Mouse (Mus musculus): ENCODE measurements around the gene Clic6. TPM values are rescaled to one million over a fixed set of nuclear protein-coding genes. Genes with fewer than 3 reads are reported as not detected.

Gene Clic6
- 7.6 and 9.5 TPM in 2 replicates for polyA plus RNA-seq (2012; rRNA removed)

GRCm38 (mm10) chr16:92485436-92485835 lies at the start of gene Clic6:
TSS of gene Clic6 (plus strand) at chr16:92485736.
- WGBS: 92% methylated on average over 5 of the region's 5 CpGs
- TF ChIP-seq POLR2A (IDR thresholded peaks at IDR 0.05; ENCODE audit: borderline replicate concordance, extremely low read depth, low read depth, low read length): no peak
- TF ChIP-seq CTCF (IDR thresholded peaks at IDR 0.05; ENCODE audit: insufficient read depth, low read length): no peak
- Histone ChIP-seq H3K4me1 (ENCODE audit: control insufficient read depth, insufficient read depth, low read length) (no peaks in the 10 kb centered on the region), H3K4me3 (replicated peaks; ENCODE audit: extremely low read depth, low read depth, low read length) (no peak within 1 kb of the TSS)
- DNase-seq: no peak

GRCm38 (mm10) chr16:92439775-92440174 lies 45.8 kb upstream of the Clic6 start:
- no peak for TF ChIP-seq CTCF (IDR thresholded peaks at IDR 0.05; ENCODE audit: insufficient read depth, low read length)
- no peak for TF ChIP-seq POLR2A (IDR thresholded peaks at IDR 0.05; ENCODE audit: borderline replicate concordance, extremely low read depth, low read depth, low read length)

GRCm38 (mm10) chr16:92440229-92440628 lies 45.3 kb upstream of the Clic6 start:
- H3K4me3 ChIP-seq (replicated peaks; ENCODE audit: extremely low read depth, low read depth, low read length): no peak overlapping the region
- no peak for TF ChIP-seq POLR2A (IDR thresholded peaks at IDR 0.05; ENCODE audit: borderline replicate concordance, extremely low read depth, low read depth, low read length)
- no peak for TF ChIP-seq CTCF (IDR thresholded peaks at IDR 0.05; ENCODE audit: insufficient read depth, low read length)
- DNase-seq: no peak
- WGBS: 76% methylated on average over 8 of the region's 8 CpGs
- peaks cover 9% of the 10 kb centered on the region for H3K4me1 ChIP-seq (ENCODE audit: control insufficient read depth, insufficient read depth, low read length)

More at GRCm38 (mm10) chr16:92439775-92440174, 45.8 kb upstream of the Clic6 start:
- no peak overlapping the region for H3K4me3 ChIP-seq (replicated peaks; ENCODE audit: extremely low read depth, low read depth, low read length)
- peaks cover 9% of the 10 kb centered on the region for H3K4me1 ChIP-seq (ENCODE audit: control insufficient read depth, insufficient read depth, low read length)
- WGBS: 49% methylated on average over 2 of the region's 2 CpGs
- DNase-seq: no peak

- Histone ChIP-seq H3K4me3 (replicated peaks; ENCODE audit: extremely low read depth, low read depth, low read length) (no peak overlapping the region), H3K4me1 (ENCODE audit: control insufficient read depth, insufficient read depth, low read length) (peaks cover 9% of the 10 kb centered on the region)
- TF ChIP-seq CTCF (IDR thresholded peaks at IDR 0.05; ENCODE audit: insufficient read depth, low read length) (no peak), POLR2A (IDR thresholded peaks at IDR 0.05; ENCODE audit: borderline replicate concordance, extremely low read depth, low read depth, low read length) (no peak)
- WGBS: 74% methylated on average over 3 of the region's 3 CpGs
- no peak for DNase-seq
Observed at GRCm38 (mm10) chr16:92441203-92441602, 44.3 kb upstream of the Clic6 start.

- 92% methylated on average over 11 of the region's 11 CpGs for WGBS
- DNase-seq: no peak
- TF ChIP-seq POLR2A (IDR thresholded peaks at IDR 0.05; ENCODE audit: borderline replicate concordance, extremely low read depth, low read depth, low read length): no peak
- no peak for TF ChIP-seq CTCF (IDR thresholded peaks at IDR 0.05; ENCODE audit: insufficient read depth, low read length)
- H3K4me1 ChIP-seq (ENCODE audit: control insufficient read depth, insufficient read depth, low read length): peaks cover 9% of the 10 kb centered on the region
- no peak overlapping the region for H3K4me3 ChIP-seq (replicated peaks; ENCODE audit: extremely low read depth, low read depth, low read length)
Observed at GRCm38 (mm10) chr16:92442150-92442549, 43.4 kb upstream of the Clic6 start.

GRCm38 (mm10) chr16:92442946-92443345 lies 42.6 kb upstream of the Clic6 start:
- TF ChIP-seq POLR2A (IDR thresholded peaks at IDR 0.05; ENCODE audit: borderline replicate concordance, extremely low read depth, low read depth, low read length) (no peak), CTCF (IDR thresholded peaks at IDR 0.05; ENCODE audit: insufficient read depth, low read length) (no peak)
- peaks cover 9% of the 10 kb centered on the region for H3K4me1 ChIP-seq (ENCODE audit: control insufficient read depth, insufficient read depth, low read length)
- 82% methylated on average over 4 of the region's 4 CpGs for WGBS

GRCm38 (mm10) chr16:92443644-92444113 lies 41.9 kb upstream of the Clic6 start:
- peak; percentile 45 for DNase-seq
- H3K4me1 ChIP-seq (ENCODE audit: control insufficient read depth, insufficient read depth, low read length): peaks cover 9% of the 10 kb centered on the region
- WGBS: 10% methylated on average over 13 of the region's 13 CpGs
- no peak overlapping the region for H3K4me3 ChIP-seq (replicated peaks; ENCODE audit: extremely low read depth, low read depth, low read length)
- TF ChIP-seq CTCF (IDR thresholded peaks at IDR 0.05; ENCODE audit: insufficient read depth, low read length) (0 out of 2 replicates have a peak, but pooled peaks have one; percentile 2), POLR2A (IDR thresholded peaks at IDR 0.05; ENCODE audit: borderline replicate concordance, extremely low read depth, low read depth, low read length) (no peak)

More at GRCm38 (mm10) chr16:92442946-92443345, 42.6 kb upstream of the Clic6 start:
- no peak for DNase-seq
- no peak overlapping the region for H3K4me3 ChIP-seq (replicated peaks; ENCODE audit: extremely low read depth, low read depth, low read length)

- Histone ChIP-seq H3K4me1 (ENCODE audit: control insufficient read depth, insufficient read depth, low read length) (peaks cover 9% of the 10 kb centered on the region), H3K4me3 (replicated peaks; ENCODE audit: extremely low read depth, low read depth, low read length) (no peak overlapping the region)
- TF ChIP-seq CTCF (IDR thresholded peaks at IDR 0.05; ENCODE audit: insufficient read depth, low read length) (peak; percentile 71), POLR2A (IDR thresholded peaks at IDR 0.05; ENCODE audit: borderline replicate concordance, extremely low read depth, low read depth, low read length) (no peak)
- 66% methylated on average over 10 of the region's 10 CpGs for WGBS
- DNase-seq: no peak
Observed at GRCm38 (mm10) chr16:92445377-92445776, 40.2 kb upstream of the Clic6 start.

GRCm38 (mm10) chr16:92449080-92449479 lies 36.5 kb upstream of the Clic6 start:
- WGBS: 93% methylated on average over 14 of the region's 14 CpGs
- TF ChIP-seq CTCF (IDR thresholded peaks at IDR 0.05; ENCODE audit: insufficient read depth, low read length) (no peak), POLR2A (IDR thresholded peaks at IDR 0.05; ENCODE audit: borderline replicate concordance, extremely low read depth, low read depth, low read length) (no peak)
- peaks cover 2% of the 10 kb centered on the region for H3K4me1 ChIP-seq (ENCODE audit: control insufficient read depth, insufficient read depth, low read length)
- no peak for DNase-seq
- H3K4me3 ChIP-seq (replicated peaks; ENCODE audit: extremely low read depth, low read depth, low read length): no peak overlapping the region

- WGBS: 82% methylated on average over 8 of the region's 8 CpGs
- TF ChIP-seq POLR2A (IDR thresholded peaks at IDR 0.05; ENCODE audit: borderline replicate concordance, extremely low read depth, low read depth, low read length) (no peak), CTCF (IDR thresholded peaks at IDR 0.05; ENCODE audit: insufficient read depth, low read length) (no peak)
- DNase-seq: no peak
- H3K4me3 ChIP-seq (replicated peaks; ENCODE audit: extremely low read depth, low read depth, low read length): no peak overlapping the region
- H3K4me1 ChIP-seq (ENCODE audit: control insufficient read depth, insufficient read depth, low read length): no peaks in the 10 kb centered on the region
Observed at GRCm38 (mm10) chr16:92450331-92450730, 35.2 kb upstream of the Clic6 start.
